Mouse (Mus musculus): ENCODE data around the gene Phactr3. TPM values are rescaled to one million over a fixed set of nuclear protein-coding genes. Genes with fewer than 3 reads are reported as not detected.
A peak's percentile ranks its signal among the peaks of the same experiment; 100 is the strongest.

The Phactr3 gene
- polyA plus RNA-seq, 1 experiment from 2014 or later: 11.7 TPM

DNA sequence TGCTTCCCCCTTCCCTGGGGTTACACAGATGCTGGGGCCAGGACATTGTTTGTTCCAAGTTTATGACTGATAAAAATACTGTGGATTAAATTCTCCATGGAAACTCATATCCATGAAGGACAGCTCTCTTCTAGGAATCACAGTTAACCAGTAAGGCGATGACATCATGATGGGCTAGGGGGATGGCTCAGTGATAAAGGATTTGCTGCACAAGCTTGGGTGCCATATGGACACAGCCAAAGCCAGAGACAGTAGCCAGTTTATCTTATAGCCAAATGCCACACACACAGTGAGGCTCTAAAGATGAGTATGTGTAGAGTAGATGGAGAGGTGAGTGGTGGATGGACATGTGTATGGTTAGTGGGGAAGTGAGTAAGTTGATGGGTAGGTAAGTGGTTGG, 45.2 kb downstream of the Phactr3 start:
- no peak overlapping the region for H3K27ac ChIP-seq (ENCODE audit: low read depth, low read length)
- no peak for DNase-seq (ENCODE audit: low spot score, missing footprints)
- H3K4me1 ChIP-seq (ENCODE audit: control insufficient read depth, insufficient read depth, low read length): no peaks in the 10 kb centered on the region
- no peak overlapping the region for H3K4me3 ChIP-seq (ENCODE audit: low read depth, low read length)
- 92% methylated on average over 1 of the region's 1 CpGs for WGBS
- no peaks in the 10 kb centered on the region; the same call in 1 of the 2 replicates for H3K27me3 ChIP-seq (ENCODE audit: control insufficient read depth, insufficient read depth, low read length)
- ATAC-seq (ENCODE audit: low FRiP score): no peak
- H3K4me2 ChIP-seq: no peak overlapping the region
- H3K9ac ChIP-seq (ENCODE audit: low read length): no peak overlapping the region
- no peaks in the 10 kb centered on the region for H3K9me3 ChIP-seq (ENCODE audit: control insufficient read depth, low read length)
- H3K36me3 ChIP-seq (ENCODE audit: control insufficient read depth, insufficient read depth, low read length): no peaks in the 10 kb centered on the region

DNA sequence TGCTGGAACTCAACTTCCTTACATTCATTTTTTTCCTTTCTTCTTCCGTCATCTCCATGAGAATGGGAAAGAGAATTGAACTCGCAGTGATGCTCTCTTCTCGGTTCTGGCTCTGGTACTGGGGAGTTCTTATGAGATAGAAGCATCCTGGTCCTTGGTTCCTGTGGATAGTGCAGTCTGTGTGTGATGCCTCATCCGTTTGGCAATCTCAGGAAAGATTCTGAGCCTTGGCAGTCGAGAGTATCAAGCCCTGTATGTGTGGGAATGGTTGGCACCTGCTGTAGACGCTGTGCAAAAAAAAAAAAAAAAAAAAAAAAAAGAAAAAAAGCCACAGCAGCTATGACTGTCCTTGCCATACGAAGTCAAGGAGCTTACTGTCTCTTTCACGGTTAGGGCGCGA, 47.2 kb downstream of the Phactr3 start:
- WGBS: 78% methylated on average over 10 of the region's 10 CpGs
- Histone ChIP-seq H3K4me1 (ENCODE audit: control insufficient read depth, insufficient read depth, low read length) (no peaks in the 10 kb centered on the region; the same call in 1 of the 2 replicates), H3K27ac (ENCODE audit: low read depth, low read length) (no peak overlapping the region), H3K9me3 (ENCODE audit: control insufficient read depth, low read length) (no peaks in the 10 kb centered on the region), H3K36me3 (ENCODE audit: control insufficient read depth, insufficient read depth, low read length) (no peaks in the 10 kb centered on the region), H3K4me3 (ENCODE audit: low read depth, low read length) (no peak overlapping the region), H3K4me2 (no peak overlapping the region), H3K27me3 (ENCODE audit: control insufficient read depth, insufficient read depth, low read length) (no peaks in the 10 kb centered on the region), H3K9ac (ENCODE audit: low read length) (no peak overlapping the region)
- no peak for DNase-seq (ENCODE audit: low spot score, missing footprints)
- ATAC-seq (ENCODE audit: low FRiP score): no peak

DNA sequence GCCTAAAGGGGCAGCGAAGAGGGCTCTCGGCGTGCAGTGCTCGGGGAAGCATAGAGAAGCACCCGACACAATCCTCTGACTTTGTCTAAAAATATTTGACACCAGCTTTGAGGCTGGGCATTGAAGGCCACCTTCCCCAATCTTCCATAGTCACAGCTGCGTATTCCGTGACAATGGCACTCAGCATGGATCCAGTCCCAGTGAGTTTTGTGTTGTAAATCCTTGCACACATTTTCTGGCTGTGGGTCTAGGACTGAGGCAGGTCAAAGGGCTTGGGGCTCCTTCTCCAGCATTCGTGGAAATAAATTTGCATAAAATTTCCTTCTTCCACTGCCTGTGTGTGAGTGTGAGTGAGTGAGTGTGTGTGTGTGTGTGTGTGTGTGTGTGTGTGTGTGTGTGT, 51.2 kb downstream of the Phactr3 start:
- DNase-seq (ENCODE audit: low spot score, missing footprints) (peak; percentile 72), ATAC-seq (ENCODE audit: low FRiP score) (peak; percentile 62; the same call in 1 of the 2 replicates)
- 31% methylated on average over 8 of the region's 8 CpGs for WGBS
- Histone ChIP-seq H3K36me3 (ENCODE audit: control insufficient read depth, insufficient read depth, low read length) (no peaks in the 10 kb centered on the region), H3K27me3 (ENCODE audit: control insufficient read depth, insufficient read depth, low read length) (no peaks in the 10 kb centered on the region), H3K4me2 (no peak overlapping the region), H3K4me3 (ENCODE audit: low read depth, low read length) (no peak overlapping the region), H3K4me1 (ENCODE audit: control insufficient read depth, insufficient read depth, low read length) (no peaks in the 10 kb centered on the region; the same call in 1 of the 2 replicates), H3K27ac (ENCODE audit: low read depth, low read length) (no peak overlapping the region), H3K9ac (ENCODE audit: low read length) (no peak overlapping the region), H3K9me3 (ENCODE audit: control insufficient read depth, low read length) (no peaks in the 10 kb centered on the region)

DNA sequence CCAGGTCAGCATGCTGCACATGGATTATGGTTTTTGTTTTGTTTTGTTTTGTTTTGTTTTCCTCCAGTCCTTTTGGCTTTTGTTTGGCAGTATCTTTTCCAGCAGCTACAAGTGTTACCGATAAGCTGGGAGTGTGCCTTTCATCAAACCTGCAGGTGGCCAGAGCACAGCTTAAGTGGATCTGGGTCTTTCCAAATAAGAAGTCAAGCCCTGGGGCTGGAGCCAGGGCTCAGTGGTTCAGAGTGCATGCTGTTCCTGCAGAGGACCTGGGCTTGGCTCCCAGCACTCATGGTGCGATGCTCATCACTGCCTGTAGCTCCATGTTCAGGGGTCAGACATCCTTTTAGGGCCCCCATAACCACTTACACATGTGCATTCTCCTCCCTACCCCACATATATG, 55.2 kb downstream of the Phactr3 start:
- no peak overlapping the region for H3K4me2 ChIP-seq
- no peaks in the 10 kb centered on the region for H3K36me3 ChIP-seq (ENCODE audit: control insufficient read depth, insufficient read depth, low read length)
- no peaks in the 10 kb centered on the region for H3K9me3 ChIP-seq (ENCODE audit: control insufficient read depth, low read length)
- no peaks in the 10 kb centered on the region; the same call in none of the 2 replicates for H3K4me1 ChIP-seq (ENCODE audit: control insufficient read depth, insufficient read depth, low read length)
- WGBS: 19% methylated on average over 2 of the region's 2 CpGs
- DNase-seq (ENCODE audit: low spot score, missing footprints): no peak
- no peak overlapping the region for H3K27ac ChIP-seq (ENCODE audit: low read depth, low read length)
- no peak for ATAC-seq (ENCODE audit: low FRiP score)
- H3K4me3 ChIP-seq (ENCODE audit: low read depth, low read length): no peak overlapping the region
- H3K9ac ChIP-seq (ENCODE audit: low read length): no peak overlapping the region
- no peaks in the 10 kb centered on the region for H3K27me3 ChIP-seq (ENCODE audit: control insufficient read depth, insufficient read depth, low read length)

DNA sequence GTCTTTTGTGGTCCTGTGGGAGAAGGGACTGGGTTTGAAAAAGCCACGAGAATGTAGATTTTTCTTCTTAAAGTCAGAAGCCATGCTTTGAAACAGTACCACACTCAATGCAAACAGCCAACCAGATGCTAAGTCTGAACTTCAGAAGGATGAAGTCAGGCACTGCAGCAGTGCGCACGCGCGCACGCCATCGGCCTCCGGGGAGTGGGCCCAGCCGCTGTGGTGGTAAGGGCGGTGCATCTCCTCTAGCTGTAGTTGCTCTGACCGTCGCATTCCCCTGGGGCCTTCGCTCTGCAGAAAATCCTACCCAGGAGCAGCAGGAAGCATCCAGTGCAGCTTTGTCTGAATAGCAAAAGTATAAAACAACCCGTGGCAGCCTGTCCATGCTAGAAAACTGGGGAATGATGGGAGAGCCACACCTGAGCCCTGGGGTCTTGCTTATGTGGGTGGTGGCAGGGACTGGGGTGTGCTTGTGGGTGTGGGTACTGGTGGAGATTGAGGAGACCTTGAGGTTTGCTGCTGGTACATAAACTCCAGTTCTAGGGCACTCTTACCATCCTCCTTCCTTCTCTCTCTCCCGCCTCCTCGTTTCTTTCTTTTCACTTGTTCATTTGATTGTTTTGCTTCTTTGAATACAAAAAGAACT, 56.6 kb downstream of the Phactr3 start:
- no peaks in the 10 kb centered on the region for H3K27me3 ChIP-seq (ENCODE audit: control insufficient read depth, insufficient read depth, low read length)
- no peak overlapping the region for H3K27ac ChIP-seq (ENCODE audit: low read depth, low read length)
- 25% methylated on average over 16 of the region's 16 CpGs for WGBS
- H3K9ac ChIP-seq (ENCODE audit: low read length): peak overlapping the region; percentile 47
- H3K9me3 ChIP-seq (ENCODE audit: control insufficient read depth, low read length): no peaks in the 10 kb centered on the region
- no peak overlapping the region for H3K4me3 ChIP-seq (ENCODE audit: low read depth, low read length)
- H3K4me1 ChIP-seq (ENCODE audit: control insufficient read depth, insufficient read depth, low read length): no peaks in the 10 kb centered on the region; the same call in 1 of the 2 replicates
- H3K4me2 ChIP-seq: peak overlapping the region; percentile 22; the same call in 1 of the 2 replicates
- no peaks in the 10 kb centered on the region for H3K36me3 ChIP-seq (ENCODE audit: control insufficient read depth, insufficient read depth, low read length)
- DNase-seq (ENCODE audit: low spot score, missing footprints) (peak; percentile 91), ATAC-seq (ENCODE audit: low FRiP score) (peak; percentile 87)

DNA sequence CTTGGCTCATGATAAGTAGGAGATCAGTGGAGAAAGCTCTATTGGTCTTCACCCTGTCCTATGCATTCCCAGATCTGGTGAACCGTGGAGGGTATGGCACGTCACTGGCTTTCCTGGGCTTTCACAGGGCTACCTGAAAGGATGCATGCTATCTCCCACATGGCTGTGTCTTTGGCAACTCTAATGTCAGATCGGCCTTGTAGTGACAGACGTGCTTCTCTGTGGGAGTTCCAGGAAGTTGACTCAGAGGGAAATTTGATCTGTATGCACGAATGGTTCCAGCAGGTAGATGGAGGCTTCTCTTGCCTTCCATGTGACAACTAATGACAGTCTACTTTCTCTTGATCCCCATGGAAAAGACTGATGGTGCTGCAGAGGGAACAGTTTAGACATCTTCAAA, 65.5 kb downstream of the Phactr3 start:
- H3K9ac ChIP-seq (ENCODE audit: low read length): no peak overlapping the region
- no peaks in the 10 kb centered on the region for H3K36me3 ChIP-seq (ENCODE audit: control insufficient read depth, insufficient read depth, low read length)
- peaks cover 7% of the 10 kb centered on the region for H3K4me1 ChIP-seq (ENCODE audit: control insufficient read depth, insufficient read depth, low read length)
- H3K27ac ChIP-seq (ENCODE audit: low read depth, low read length): no peak overlapping the region
- no peaks in the 10 kb centered on the region for H3K9me3 ChIP-seq (ENCODE audit: control insufficient read depth, low read length)
- no peak for ATAC-seq (ENCODE audit: low FRiP score)
- H3K27me3 ChIP-seq (ENCODE audit: control insufficient read depth, insufficient read depth, low read length): no peaks in the 10 kb centered on the region
- H3K4me3 ChIP-seq (ENCODE audit: low read depth, low read length): no peak overlapping the region
- 82% methylated on average over 5 of the region's 5 CpGs for whole genome bisulfite sequencing
- DNase-seq (ENCODE audit: low spot score, missing footprints): no peak
- no peak overlapping the region for H3K4me2 ChIP-seq

DNA sequence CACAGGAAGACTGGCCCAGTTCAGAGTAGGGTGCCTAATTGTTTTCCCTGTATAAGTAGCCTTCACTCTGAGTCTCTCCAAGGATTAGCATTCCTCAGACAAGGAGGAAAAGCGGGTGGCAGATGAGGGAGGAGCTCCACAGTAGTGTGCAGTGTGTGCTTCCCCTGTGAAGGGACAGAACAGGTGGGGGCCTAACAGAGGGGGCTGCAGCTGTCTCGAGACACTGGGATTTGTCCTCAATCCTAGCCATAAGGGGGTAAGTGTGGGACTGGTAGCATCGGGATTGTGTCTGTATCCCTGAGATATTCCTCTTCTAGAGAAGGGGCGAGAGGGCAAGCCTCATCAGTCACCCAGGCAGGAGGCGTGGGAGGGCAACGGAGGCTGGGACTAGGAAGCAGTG, 66.1 kb downstream of the Phactr3 start:
- DNase-seq (ENCODE audit: low spot score, missing footprints) (no peak), ATAC-seq (ENCODE audit: low FRiP score) (no peak)
- Histone ChIP-seq H3K36me3 (ENCODE audit: control insufficient read depth, insufficient read depth, low read length) (no peaks in the 10 kb centered on the region), H3K9me3 (ENCODE audit: control insufficient read depth, low read length) (no peaks in the 10 kb centered on the region), H3K9ac (ENCODE audit: low read length) (no peak overlapping the region), H3K4me1 (ENCODE audit: control insufficient read depth, insufficient read depth, low read length) (peaks cover 7% of the 10 kb centered on the region), H3K4me2 (no peak overlapping the region), H3K4me3 (ENCODE audit: low read depth, low read length) (no peak overlapping the region), H3K27ac (ENCODE audit: low read depth, low read length) (no peak overlapping the region), H3K27me3 (ENCODE audit: control insufficient read depth, insufficient read depth, low read length) (no peaks in the 10 kb centered on the region)
- WGBS: 54% methylated on average over 6 of the region's 6 CpGs

DNA sequence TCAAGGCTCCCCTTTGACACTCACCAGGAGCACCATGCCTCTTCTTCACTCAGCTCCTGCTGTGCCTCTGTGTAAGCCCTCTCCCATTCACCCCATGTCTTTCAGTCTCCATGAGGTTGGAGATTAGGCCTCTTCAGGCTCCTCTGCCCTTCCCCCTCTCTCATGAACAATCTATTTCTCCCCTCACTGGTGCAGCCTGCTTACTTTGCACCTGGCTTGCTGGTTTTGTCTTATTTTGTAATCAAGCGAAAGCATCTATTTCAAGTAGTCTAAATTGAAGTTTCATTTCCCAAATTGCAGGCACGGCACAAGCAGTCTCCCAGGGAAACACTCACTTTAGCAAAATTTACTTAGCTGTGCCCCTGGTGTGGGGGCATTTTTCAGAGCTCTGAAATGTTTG, 70.2 kb downstream of the Phactr3 start:
- no peak overlapping the region for H3K4me3 ChIP-seq (ENCODE audit: low read depth, low read length)
- H3K4me2 ChIP-seq: no peak overlapping the region
- H3K4me1 ChIP-seq (ENCODE audit: control insufficient read depth, insufficient read depth, low read length): peaks cover 7% of the 10 kb centered on the region
- no peaks in the 10 kb centered on the region for H3K27me3 ChIP-seq (ENCODE audit: control insufficient read depth, insufficient read depth, low read length)
- no peak for ATAC-seq (ENCODE audit: low FRiP score)
- no peaks in the 10 kb centered on the region for H3K9me3 ChIP-seq (ENCODE audit: control insufficient read depth, low read length)
- H3K9ac ChIP-seq (ENCODE audit: low read length): no peak overlapping the region
- WGBS: 39% methylated on average over 2 of the region's 2 CpGs
- no peak overlapping the region for H3K27ac ChIP-seq (ENCODE audit: low read depth, low read length)
- H3K36me3 ChIP-seq (ENCODE audit: control insufficient read depth, insufficient read depth, low read length): no peaks in the 10 kb centered on the region
- peak; percentile 77 for DNase-seq (ENCODE audit: low spot score, missing footprints)

DNA sequence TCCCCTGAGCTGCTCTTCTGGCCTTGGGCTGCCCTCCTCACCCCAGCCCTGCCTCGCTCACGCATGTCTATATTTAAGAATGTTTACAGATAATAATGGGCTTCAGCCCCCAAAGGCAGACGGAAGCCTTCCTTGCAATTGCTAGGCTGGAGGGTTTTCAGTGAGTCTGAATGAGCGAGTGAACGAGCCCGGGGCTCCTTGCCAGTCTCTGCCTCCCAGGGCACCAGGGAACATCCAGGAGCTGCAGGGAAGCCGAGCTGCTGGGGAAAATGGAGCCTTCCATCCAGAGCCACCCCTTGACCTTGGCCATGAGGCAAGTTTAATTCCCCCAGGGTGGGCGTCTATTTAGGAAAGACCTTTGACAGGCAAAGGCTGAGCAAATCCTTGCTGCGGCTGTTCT, 74.1 kb downstream of the Phactr3 start:
- H3K27me3 ChIP-seq (ENCODE audit: control insufficient read depth, insufficient read depth, low read length): no peaks in the 10 kb centered on the region
- no peaks in the 10 kb centered on the region for H3K36me3 ChIP-seq (ENCODE audit: control insufficient read depth, insufficient read depth, low read length)
- H3K4me2 ChIP-seq: no peak overlapping the region
- no peak overlapping the region for H3K27ac ChIP-seq (ENCODE audit: low read depth, low read length)
- ATAC-seq (ENCODE audit: low FRiP score) (no peak), DNase-seq (ENCODE audit: low spot score, missing footprints) (peak; percentile 64)
- H3K9me3 ChIP-seq (ENCODE audit: control insufficient read depth, low read length): no peaks in the 10 kb centered on the region
- 59% methylated on average over 9 of the region's 9 CpGs for WGBS
- H3K4me3 ChIP-seq (ENCODE audit: low read depth, low read length): no peak overlapping the region
- H3K4me1 ChIP-seq (ENCODE audit: control insufficient read depth, insufficient read depth, low read length): peaks cover 4% of the 10 kb centered on the region; the same call in 1 of the 2 replicates
- H3K9ac ChIP-seq (ENCODE audit: low read length): no peak overlapping the region

Measured in midbrain, embryonic 11.5 days (tissue).